Comparison of ENCODE assay signal across 33 mouse cellular contexts in the genomic region with DNA sequence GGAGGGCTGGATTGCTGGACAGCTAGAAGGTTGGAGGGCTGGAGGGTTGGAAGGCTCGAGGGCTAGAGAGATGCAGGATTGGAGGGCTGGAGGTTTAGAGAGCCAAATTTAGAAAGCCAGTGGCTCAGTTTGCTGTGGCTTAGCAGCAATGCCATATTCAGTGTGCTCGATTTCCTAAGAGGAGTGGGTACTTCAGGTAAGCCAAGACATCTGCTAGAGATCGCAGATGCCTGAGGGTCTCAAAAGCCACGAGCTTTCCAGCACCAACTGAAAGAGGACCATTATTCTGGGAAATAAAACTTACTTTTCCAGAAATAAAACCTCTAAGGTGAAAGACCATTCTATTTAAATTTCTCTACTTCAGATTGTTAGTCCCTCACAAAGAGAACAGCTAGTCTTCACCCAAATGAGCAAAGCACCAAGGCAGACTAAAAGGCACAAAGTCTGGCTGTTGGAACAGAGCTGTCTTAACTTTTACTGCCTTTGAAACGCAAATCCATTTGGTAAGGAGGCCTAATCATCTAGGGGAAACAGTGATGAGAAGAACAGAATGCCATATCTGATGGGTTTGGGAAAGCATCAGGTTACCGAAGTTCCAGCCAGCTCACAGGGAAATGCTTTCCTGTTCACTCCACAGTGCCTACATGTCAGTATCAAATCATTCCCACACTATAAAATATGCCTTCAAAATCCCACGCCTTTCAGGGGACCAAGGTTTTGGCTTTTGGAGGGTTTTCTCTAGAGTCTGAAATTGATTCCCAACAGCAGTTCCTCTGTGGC.
DNase-seq lines count a peak whose midpoint lies in the region; ATAC-seq lines count a peak whose summit lies in the region.
"Had no signal": no experiment of that assay in that cellular context is flagged by ENCODE, and none has a peak within 500 bp of the region (broad histone marks: within the 10 kb centered on the region; RNA-seq: fewer than 3 reads in every experiment).

No protein-coding gene starts in this region.

- 45% methylated on average over 7 of the region's 7 CpGs for WGBS in embryonic facial prominence, embryonic 13.5 days
- 51% methylated on average over 7 of the region's 7 CpGs for WGBS in limb, embryonic 12.5 days
- 85% methylated on average over 7 of the region's 7 CpGs for WGBS in forebrain, embryonic 16.5 days

- DNase-seq in ES-CJ7 (ENCODE audit: low read depth, low spot score) (peak; percentile 11), adipocyte (ENCODE audit: low spot score) (no peak)
- DNase-seq in skeletal muscle tissue, adult 2 months (ENCODE audit: low read depth, low spot score), result peak; percentile 18
- no peak for DNase-seq in urinary bladder, postnatal 14 days (ENCODE audit: low spot score)
- DNase-seq: adrenal gland, adult 2 months; adrenal gland, postnatal 36 days; cerebellum, adult 18-20 months; cerebellum, postnatal 10 days; gastrocnemius, postnatal 25 days; heart, adult 11 months; heart, postnatal 36 days; kidney, adult 18-20 months; kidney, postnatal 36 days; left cerebral cortex, postnatal 4 days; liver, embryonic 13.5 days; lung, adult 18-20 months; midbrain, embryonic 14.5 days; retina, postnatal 1 day; right cerebral cortex, postnatal 14 days; spleen, adult 18-20 months; thymus, postnatal 14 days had no signal

- no peaks in the 10 kb centered on the region for H3K36me3 ChIP-seq in embryonic facial prominence, embryonic 13.5 days
- no peaks in the 10 kb centered on the region for H3K36me3 ChIP-seq in limb, embryonic 12.5 days
- no peaks in the 10 kb centered on the region for H3K36me3 ChIP-seq in forebrain, embryonic 16.5 days (ENCODE audit: control insufficient read depth, insufficient read depth)
- H3K36me3 ChIP-seq: forebrain, embryonic 12.5 days; hindbrain, embryonic 15.5 days; liver, embryonic 13.5 days; neural tube, embryonic 15.5 days had no signal

- no peak overlapping the region for H3K9ac ChIP-seq in embryonic facial prominence, embryonic 13.5 days
- H3K9ac ChIP-seq in limb, embryonic 12.5 days (replicated peaks), result no peak overlapping the region
- no peak overlapping the region for H3K9ac ChIP-seq in forebrain, embryonic 16.5 days (replicated peaks; ENCODE audit: low read depth, low read length)
- H3K9ac ChIP-seq: forebrain, embryonic 12.5 days; hindbrain, embryonic 15.5 days; liver, embryonic 13.5 days; neural tube, embryonic 15.5 days had no signal

- ATAC-seq in embryonic facial prominence, embryonic 13.5 days (ENCODE audit: insufficient number of reproducible peaks, insufficient read depth, low FRiP score, low TSS enrichment, low read depth), result no peak
- peak; percentile 69 for ATAC-seq in limb, embryonic 12.5 days (ENCODE audit: insufficient number of reproducible peaks, insufficient read depth, low FRiP score, low TSS enrichment, low read depth)
- no peak for ATAC-seq in forebrain, embryonic 16.5 days
- ATAC-seq: inflammation-experienced regulatory T-cells, adult 6 months; lung, postnatal 0 days had no signal

- no peak overlapping the region for H3K4me2 ChIP-seq in embryonic facial prominence, embryonic 13.5 days
- H3K4me2 ChIP-seq in limb, embryonic 12.5 days, result no peak overlapping the region
- H3K4me2 ChIP-seq in forebrain, embryonic 16.5 days (ENCODE audit: low read length), result no peak overlapping the region
- H3K4me2 ChIP-seq: forebrain, embryonic 12.5 days; heart, embryonic 11.5 days; hindbrain, embryonic 15.5 days; liver, embryonic 13.5 days; neural tube, embryonic 15.5 days had no signal

- H3K4me3 ChIP-seq in embryonic facial prominence, embryonic 13.5 days, result no peak overlapping the region
- no peak overlapping the region for H3K4me3 ChIP-seq in limb, embryonic 12.5 days (replicated peaks)
- H3K4me3 ChIP-seq in forebrain, embryonic 16.5 days (replicated peaks; ENCODE audit: low read length), result no peak overlapping the region
- H3K4me3 ChIP-seq: erythroblast, embryonic 14.5 days; forebrain, embryonic 12.5 days; hindbrain, embryonic 15.5 days; layer of hippocampus, adult 2 months; liver, embryonic 13.5 days; neural tube, embryonic 15.5 days had no signal

- H3K9me3 ChIP-seq in embryonic facial prominence, embryonic 13.5 days, result 0 out of 2 replicates have a peak, but pooled peaks cover 1% of the 10 kb centered on the region
- no peaks in the 10 kb centered on the region for H3K9me3 ChIP-seq in limb, embryonic 12.5 days
- H3K9me3 ChIP-seq in forebrain, embryonic 16.5 days (ENCODE audit: control insufficient read depth, low read length), result no peaks in the 10 kb centered on the region
- H3K9me3 ChIP-seq: forebrain, embryonic 12.5 days; hindbrain, embryonic 15.5 days; liver, embryonic 13.5 days; neural tube, embryonic 15.5 days had no signal

- H3K4me1 ChIP-seq in embryonic facial prominence, embryonic 13.5 days, result peaks cover 11% of the 10 kb centered on the region; the same call in 1 of the 2 replicates
- H3K4me1 ChIP-seq in limb, embryonic 12.5 days (replicated peaks), result peaks cover 12% of the 10 kb centered on the region
- H3K4me1 ChIP-seq in forebrain, embryonic 16.5 days (replicated peaks; ENCODE audit: control insufficient read depth, insufficient read depth, low read length), result no peaks in the 10 kb centered on the region
- H3K4me1 ChIP-seq: forebrain, embryonic 12.5 days; hindbrain, embryonic 15.5 days; liver, embryonic 13.5 days; neural tube, embryonic 15.5 days had no signal

- H3K27me3 ChIP-seq in embryonic facial prominence, embryonic 13.5 days, result no peaks in the 10 kb centered on the region
- H3K27me3 ChIP-seq in limb, embryonic 12.5 days, result no peaks in the 10 kb centered on the region
- H3K27me3 ChIP-seq in forebrain, embryonic 16.5 days (replicated peaks; ENCODE audit: control insufficient read depth, insufficient read depth, low read length), result no peaks in the 10 kb centered on the region
- H3K27me3 ChIP-seq: forebrain, embryonic 12.5 days; hindbrain, embryonic 15.5 days; liver, embryonic 13.5 days; neural tube, embryonic 15.5 days had no signal

- H3K27ac ChIP-seq in embryonic facial prominence, embryonic 13.5 days, result peak overlapping the region; percentile 80
- H3K27ac ChIP-seq in limb, embryonic 12.5 days, result peak overlapping the region; percentile 77
- no peak overlapping the region for H3K27ac ChIP-seq in forebrain, embryonic 16.5 days (ENCODE audit: low read length)
- H3K27ac ChIP-seq: forebrain, embryonic 12.5 days; hindbrain, embryonic 15.5 days; layer of hippocampus, adult 2 months; liver, embryonic 13.5 days; macrophage; neural tube, embryonic 15.5 days had no signal

Comparison
In these comparisons a context has a peak if more than half of its experiments do, and no peak if none do; other contexts are left out.
1. DNase-seq: peak in ES-CJ7 (single experiment) and skeletal muscle tissue, adult 2 months (single experiment); none in urinary bladder, postnatal 14 days (single experiment) and adipocyte (single experiment).